Mouse (Mus musculus) erythroblast, embryonic 14.5 days (primary cell): ENCODE results near the gene Eif2ak2.

ENCODE experiments used
- GATA1 ChIP-seq: IDR thresholded peaks from 2 replicates; pipeline ENCODE4 v1.6.1; 2012; ENCODE audit warnings: low read length, inconsistent platforms, mixed read lengths
- TAL1 ChIP-seq: IDR thresholded peaks from 3 replicates; pipeline ENCODE4 v1.6.1; 2012; ENCODE audit warnings: low read length, inconsistent platforms, mixed read lengths

DNA sequence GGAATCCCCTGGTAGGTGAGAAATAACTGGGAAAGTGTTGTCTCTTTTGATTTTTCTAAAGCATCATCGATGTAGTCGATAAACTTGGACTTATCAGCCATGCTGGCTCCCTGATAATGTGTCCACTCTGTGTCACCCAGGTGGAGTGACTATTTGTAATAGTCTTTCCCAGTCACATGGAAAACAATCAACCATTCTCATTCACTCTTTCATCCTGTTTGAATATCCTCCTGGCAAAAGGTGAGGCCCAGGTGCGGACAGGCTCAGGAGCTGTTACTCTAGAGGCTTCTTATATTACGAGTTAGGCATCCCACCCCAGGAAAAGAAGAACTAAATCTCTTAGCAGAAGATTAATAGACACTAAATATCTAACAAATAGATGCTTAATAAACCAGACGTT lies 24.5 kb upstream of the Eif2ak2 start, which contains the start of gene Sult6b1:
- TF ChIP-seq GATA1, result no peak
- TF ChIP-seq TAL1, result no peak
